Mouse (Mus musculus) spleen, adult 2 months (tissue): ENCODE results near the gene Pde4c.

Experiments used
- CTCF ChIP-seq: fragments of 200-500 bp; IDR thresholded peaks from 2 replicates; pipeline ENCODE4 v1.5.1; 2011; ENCODE audit warnings: mild to moderate bottlenecking, inconsistent platforms; ENCODE audit not compliant: insufficient read depth, insufficient read length, insufficient replicate concordance; ENCODE audit errors: extremely low read depth
- POLR2A ChIP-seq: fragments of 200-500 bp; IDR thresholded peaks from 2 replicates; pipeline ENCODE4 v1.6.1; 2011; ENCODE audit warnings: low read depth, low read length, inconsistent platforms

DNA sequence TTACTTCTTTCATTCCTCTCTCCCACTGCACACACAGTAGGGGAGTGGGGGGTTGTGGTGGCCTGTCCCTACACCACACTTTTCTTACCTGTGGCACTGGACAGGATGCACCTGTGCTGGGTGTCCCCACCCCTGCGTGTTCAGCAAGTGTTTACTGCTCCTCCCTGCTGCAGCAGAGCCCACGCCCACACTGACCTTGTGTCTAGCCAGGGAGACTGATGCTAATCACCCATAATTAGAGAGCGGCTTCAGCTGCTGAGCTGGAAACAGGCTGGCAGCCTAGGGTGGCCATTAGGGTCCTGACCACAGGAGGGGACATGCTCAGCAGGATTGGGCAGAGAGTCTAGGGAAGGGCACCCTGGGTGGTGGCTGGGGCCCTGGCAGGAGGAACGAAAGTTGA, 48.8 kb upstream of the Pde4c start:
- TF ChIP-seq POLR2A (no peak), CTCF (no peak)
